29 mouse cellular contexts compared by ENCODE assay signal in genomic region chr16:33297493-33297892, GRCm38 (mm10).
"Had no signal": no experiment of that assay in that cellular context is flagged by ENCODE, and none has a peak within 500 bp of the region (broad histone marks: within the 10 kb centered on the region; RNA-seq: fewer than 3 reads in every experiment).

No protein-coding gene starts in this region.

- H3K4me3 ChIP-seq: embryonic facial prominence, embryonic 10.5 days; embryonic facial prominence, embryonic 12.5 days; embryonic facial prominence, embryonic 13.5 days; embryonic facial prominence, embryonic 15.5 days; erythroblast, embryonic 14.5 days; forebrain, embryonic 10.5 days; forebrain, embryonic 12.5 days; forebrain, embryonic 13.5 days; forebrain, embryonic 15.5 days; gastrocnemius, adult 2 months; heart, adult 2 months; heart, embryonic 10.5 days had no signal

- H3K9me3 ChIP-seq: embryonic facial prominence, embryonic 12.5 days; embryonic facial prominence, embryonic 15.5 days; forebrain, embryonic 15.5 days; heart, embryonic 10.5 days had no signal

- H3K27ac ChIP-seq: embryonic facial prominence, embryonic 10.5 days; embryonic facial prominence, embryonic 12.5 days; embryonic facial prominence, embryonic 13.5 days; embryonic facial prominence, embryonic 15.5 days; forebrain, embryonic 10.5 days; forebrain, embryonic 12.5 days; forebrain, embryonic 13.5 days; forebrain, embryonic 15.5 days; gastrocnemius, adult 2 months; heart, adult 2 months; heart, embryonic 10.5 days had no signal

- ATAC-seq: forebrain, embryonic 13.5 days; forebrain, embryonic 14.5 days; forebrain, embryonic 15.5 days; forebrain, embryonic 16.5 days; forebrain, postnatal 0 days had no signal

- H3K4me1 ChIP-seq: embryonic facial prominence, embryonic 10.5 days; embryonic facial prominence, embryonic 12.5 days; embryonic facial prominence, embryonic 13.5 days; embryonic facial prominence, embryonic 15.5 days; forebrain, embryonic 10.5 days; forebrain, embryonic 12.5 days; forebrain, embryonic 13.5 days; forebrain, embryonic 15.5 days; heart, embryonic 10.5 days had no signal

- H3K27me3 ChIP-seq: embryonic facial prominence, embryonic 12.5 days; embryonic facial prominence, embryonic 13.5 days; embryonic facial prominence, embryonic 15.5 days; forebrain, embryonic 12.5 days; forebrain, embryonic 13.5 days; forebrain, embryonic 15.5 days had no signal

- DNase-seq: cerebellum, adult 9-10 months; cerebellum, adult 9-11 months; cerebellum, postnatal 10 days; cerebellum, postnatal 14 days; cerebellum, postnatal 25 days; cerebellum, postnatal 36 days; embryo, embryonic 11 days; forebrain, postnatal 0 days; gastrocnemius, adult 2 months; gastrocnemius, postnatal 10 days; gastrocnemius, postnatal 14 days; gastrocnemius, postnatal 25 days; gastrocnemius, postnatal 36 days; heart, adult 11 months; heart, adult 18-20 months; heart, adult 2 months had no signal

- H3K4me2 ChIP-seq: embryonic facial prominence, embryonic 12.5 days; embryonic facial prominence, embryonic 13.5 days; embryonic facial prominence, embryonic 15.5 days; forebrain, embryonic 12.5 days; forebrain, embryonic 13.5 days; forebrain, embryonic 15.5 days; heart, embryonic 11.5 days had no signal

- H3K9ac ChIP-seq: embryonic facial prominence, embryonic 12.5 days; embryonic facial prominence, embryonic 13.5 days; embryonic facial prominence, embryonic 15.5 days; forebrain, embryonic 12.5 days; forebrain, embryonic 13.5 days; forebrain, embryonic 15.5 days; forebrain, postnatal 0 days had no signal
